Mouse (Mus musculus) hindbrain, embryonic 15.5 days (tissue): Measurements from ENCODE around the gene Actn4. TPM values are rescaled to one million over a fixed set of nuclear protein-coding genes. Genes with fewer than 3 reads are reported as not detected.

Experiments used
- ATAC-seq: fragments of 200-750 bp; cut with Nextera tagmentation; 2 replicates; pipeline ENCODE4 v1.8.0; 2017; ENCODE audit warnings: low read depth, moderate number of reproducible peaks, moderate TSS enrichment; ENCODE audit not compliant: low FRiP score
- H3K27ac ChIP-seq: fragments of 300-500 bp; sonication (generic); replicated peaks from 2 replicates; pipeline ENCODE4 v1.5.1; 2015; ENCODE audit warnings: mild to moderate bottlenecking, inconsistent platforms
- H3K27me3 ChIP-seq: fragments of 300-500 bp; sonication (generic); 2 replicates; pipeline ENCODE4 v1.6.1; 2015; ENCODE audit warnings: control low read depth, inconsistent platforms
- H3K36me3 ChIP-seq: fragments of 300-500 bp; sonication (generic); 2 replicates; pipeline ENCODE4 v1.6.1; 2015; ENCODE audit warnings: control low read depth, inconsistent platforms
- H3K4me1 ChIP-seq: fragments of 300-500 bp; sonication (generic); replicated peaks from 2 replicates; pipeline ENCODE4 v1.6.1; 2015; ENCODE audit warnings: control low read depth, inconsistent platforms
- H3K4me2 ChIP-seq: fragments of 300-500 bp; sonication (generic); 2 replicates; pipeline ENCODE4 v1.6.1; 2015; ENCODE audit warnings: moderate library complexity, mild to moderate bottlenecking, inconsistent platforms
- H3K4me3 ChIP-seq: fragments of 300-500 bp; sonication (generic); 2 replicates; pipeline ENCODE4 v1.5.1; 2015; ENCODE audit warnings: mild to moderate bottlenecking, inconsistent platforms
- H3K9ac ChIP-seq: fragments of 300-500 bp; sonication (generic); 2 replicates; pipeline ENCODE4 v1.6.1; 2015; ENCODE audit warnings: inconsistent platforms
- H3K9me3 ChIP-seq: fragments of 300-500 bp; sonication (generic); 2 replicates; pipeline ENCODE4 v1.6.1; 2016; ENCODE audit warnings: control low read depth, inconsistent platforms
- WGBS: fragments of 180-500 bp; shearing (Covaris S2); methylation state at CpG from one replicate; pipeline ENCODE4 v1.1.7; 2015; 5-methylcytosine and 5-hydroxymethylcytosine counted together
- polyA plus RNA-seq: library from polyadenylated mRNA; unstranded; fragments of >200 nt; fragmentation: Nextera tagmentation; extraction: Ambion mirVana; gene quantifications from 2 replicates; pipeline ENCODE4 v1.2.1, GENCODE M21; 2015

Gene Actn4
- polyA plus RNA-seq, 1 experiment from 2014 or later, result 154 TPM

DNA sequence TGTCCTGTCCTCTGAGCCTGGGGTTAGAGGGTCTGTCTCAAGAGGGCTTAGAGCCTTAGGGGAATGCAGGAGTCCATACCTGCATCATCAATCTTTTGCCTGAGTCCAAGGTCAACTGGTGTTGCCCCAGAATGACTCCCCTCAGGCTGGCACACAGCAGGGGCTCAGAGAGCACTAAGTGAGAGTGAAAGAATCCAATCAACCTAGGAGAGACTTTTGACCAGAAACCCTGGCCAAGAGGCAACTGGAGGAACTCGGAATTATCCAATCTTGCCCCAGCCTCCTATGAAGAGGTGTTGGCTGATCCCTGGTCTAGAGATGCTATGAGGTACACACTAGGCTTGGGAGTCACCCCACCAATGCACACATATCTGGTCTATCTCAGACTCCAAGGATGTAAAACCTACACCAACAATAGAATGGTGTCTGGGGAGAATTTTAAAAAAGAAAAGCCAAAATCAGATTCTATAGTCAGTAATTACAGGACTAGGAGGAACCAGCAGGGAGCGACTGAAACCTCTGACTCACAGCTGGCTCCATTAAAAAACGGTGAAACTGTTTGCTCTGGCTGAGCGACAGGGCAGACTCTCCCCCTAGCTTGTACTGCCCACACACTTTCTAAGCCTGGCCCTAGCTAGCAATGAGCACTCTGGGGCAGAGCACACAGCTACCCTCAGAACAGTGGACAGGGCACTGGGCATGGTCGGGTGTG is 31.7 kb downstream of the Actn4 start:
- Histone ChIP-seq H3K27me3 (no peaks in the 10 kb centered on the region), H3K36me3 (no peaks in the 10 kb centered on the region), H3K27ac (no peak overlapping the region), H3K4me3 (no peak overlapping the region), H3K9ac (no peak overlapping the region), H3K4me1 (peaks cover 8% of the 10 kb centered on the region), H3K4me2 (no peak overlapping the region), H3K9me3 (no peaks in the 10 kb centered on the region)
- 63% methylated on average over 5 of the region's 5 CpGs for WGBS
- ATAC-seq, result no peak; the same call in 1 of the 2 replicates

- Histone ChIP-seq H3K4me3 (no peak overlapping the region), H3K4me1 (peaks cover 19% of the 10 kb centered on the region), H3K27me3 (no peaks in the 10 kb centered on the region), H3K27ac (no peak overlapping the region), H3K4me2 (no peak overlapping the region), H3K9me3 (no peaks in the 10 kb centered on the region), H3K36me3 (no peaks in the 10 kb centered on the region), H3K9ac (no peak overlapping the region)
- ATAC-seq, result no peak
- 59% methylated on average over 3 of the region's 3 CpGs for WGBS
These were observed 32.8 kb downstream of the Actn4 start for GRCm38 (mm10) chr7:28929381-28929780.

DNA sequence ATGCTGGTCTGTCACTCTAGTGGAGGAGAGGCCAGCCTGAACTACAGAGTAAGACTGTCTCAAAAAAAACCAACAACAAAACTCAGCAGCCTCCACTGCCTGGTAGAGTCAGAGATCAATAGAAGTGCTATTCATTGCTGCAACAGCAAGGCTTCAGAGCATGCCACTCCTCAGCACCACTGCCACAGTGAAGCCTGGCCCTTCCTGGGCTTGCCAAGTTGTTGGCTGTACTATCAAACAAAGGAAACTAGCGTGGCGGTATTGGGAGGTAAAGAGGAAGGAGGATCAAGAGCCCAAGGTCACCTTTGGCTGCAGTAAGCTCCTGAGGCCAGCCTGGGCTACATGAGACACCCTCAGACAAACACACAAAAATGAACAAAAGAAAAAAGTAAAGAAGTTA is 36.0 kb downstream of the Actn4 start:
- no peaks in the 10 kb centered on the region for H3K9me3 ChIP-seq
- H3K4me2 ChIP-seq, result no peak overlapping the region
- WGBS, result 56% methylated on average over 2 of the region's 2 CpGs
- H3K36me3 ChIP-seq, result no peaks in the 10 kb centered on the region
- H3K27ac ChIP-seq, result peak overlapping the region; percentile 28; the same call in 1 of the 2 replicates
- H3K27me3 ChIP-seq, result no peaks in the 10 kb centered on the region
- H3K4me3 ChIP-seq, result no peak overlapping the region
- H3K4me1 ChIP-seq, result peaks cover 44% of the 10 kb centered on the region
- ATAC-seq, result no peak
- no peak overlapping the region for H3K9ac ChIP-seq

GRCm38 (mm10) chr7:28925317-28925716 is 36.8 kb downstream of the Actn4 start:
- WGBS, result 48% methylated on average over 9 of the region's 9 CpGs
- Histone ChIP-seq H3K9ac (no peak overlapping the region), H3K4me1 (peaks cover 46% of the 10 kb centered on the region)

GRCm38 (mm10) chr7:28924802-28925201 is 37.3 kb downstream of the Actn4 start:
- no peak overlapping the region for H3K9ac ChIP-seq
- WGBS, result 90% methylated on average over 3 of the region's 3 CpGs
- ATAC-seq, result no peak

More at GRCm38 (mm10) chr7:28925317-28925716, 36.8 kb downstream of the Actn4 start:
- Histone ChIP-seq H3K27ac (no peak overlapping the region), H3K4me2 (no peak overlapping the region), H3K4me3 (no peak overlapping the region), H3K9me3 (no peaks in the 10 kb centered on the region), H3K36me3 (no peaks in the 10 kb centered on the region), H3K27me3 (no peaks in the 10 kb centered on the region)
- ATAC-seq, result no peak

GRCm38 (mm10) chr7:28923865-28924291 is 38.3 kb downstream of the Actn4 start:
- Histone ChIP-seq H3K4me2 (no peak overlapping the region), H3K4me3 (no peak overlapping the region), H3K36me3 (0 out of 2 replicates have a peak, but pooled peaks cover under 1% of the 10 kb centered on the region), H3K27ac (peak overlapping the region; percentile 65), H3K9me3 (no peaks in the 10 kb centered on the region), H3K4me1 (peaks cover 59% of the 10 kb centered on the region), H3K27me3 (no peaks in the 10 kb centered on the region), H3K9ac (no peak overlapping the region)
- WGBS, result 8% methylated on average over 4 of the region's 4 CpGs
- no peak for ATAC-seq

More at GRCm38 (mm10) chr7:28924802-28925201, 37.3 kb downstream of the Actn4 start:
- 0 out of 2 replicates have a peak overlapping the region, but pooled peaks have one; percentile 3 for H3K27ac ChIP-seq
- no peaks in the 10 kb centered on the region for H3K36me3 ChIP-seq
- H3K4me3 ChIP-seq, result no peak overlapping the region
- no peak overlapping the region for H3K4me2 ChIP-seq
- no peaks in the 10 kb centered on the region for H3K9me3 ChIP-seq
- H3K4me1 ChIP-seq, result peaks cover 50% of the 10 kb centered on the region
- no peaks in the 10 kb centered on the region for H3K27me3 ChIP-seq

- Histone ChIP-seq H3K9me3 (no peaks in the 10 kb centered on the region), H3K9ac (no peak overlapping the region), H3K27me3 (no peaks in the 10 kb centered on the region), H3K4me2 (no peak overlapping the region), H3K27ac (0 out of 2 replicates have a peak overlapping the region, but pooled peaks have one; percentile 65), H3K36me3 (0 out of 2 replicates have a peak, but pooled peaks cover 10% of the 10 kb centered on the region), H3K4me1 (peaks cover 71% of the 10 kb centered on the region), H3K4me3 (no peak overlapping the region)
- 45% methylated on average over 4 of the region's 4 CpGs for WGBS
- ATAC-seq, result no peak
These were observed 39.5 kb downstream of the Actn4 start for GRCm38 (mm10) chr7:28922606-28923005.

DNA sequence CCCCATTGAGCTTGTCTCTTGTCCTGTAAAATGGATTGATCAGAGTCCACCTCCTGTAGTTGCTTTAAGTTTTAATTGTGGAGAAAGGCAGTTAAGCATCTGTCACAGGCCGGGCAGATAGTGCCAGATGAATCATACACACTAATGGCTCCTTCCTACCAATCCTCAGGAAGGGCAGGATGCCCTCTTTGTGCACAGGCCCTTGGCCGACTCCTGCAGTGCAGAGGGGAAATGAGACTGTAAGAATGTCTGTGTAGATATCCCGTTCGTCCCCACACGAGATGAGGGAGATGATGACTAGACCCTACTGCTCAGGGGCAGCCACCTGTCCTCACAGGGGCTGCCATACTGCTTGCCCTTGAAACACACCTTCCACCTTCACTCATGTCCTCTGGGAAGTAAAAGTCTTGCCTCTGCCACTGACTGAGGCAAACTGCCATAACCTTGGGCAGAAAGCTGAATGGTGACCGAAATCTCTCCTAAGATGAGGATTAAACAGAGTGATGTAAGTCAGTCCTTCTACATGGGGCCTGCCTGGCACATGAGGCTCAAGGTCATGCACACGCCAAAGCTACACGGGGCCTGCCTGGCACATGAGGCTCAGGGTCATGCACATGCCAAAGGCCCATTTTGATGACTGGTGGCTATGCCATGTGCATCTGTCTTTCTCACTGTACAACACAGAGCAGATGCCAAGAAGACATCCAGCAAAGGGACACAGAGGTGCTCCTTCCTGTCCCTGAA is 40.2 kb downstream of the Actn4 start:
- 81% methylated on average over 8 of the region's 8 CpGs for WGBS
- no peaks in the 10 kb centered on the region for H3K27me3 ChIP-seq
- H3K27ac ChIP-seq, result peak overlapping the region; percentile 22

DNA sequence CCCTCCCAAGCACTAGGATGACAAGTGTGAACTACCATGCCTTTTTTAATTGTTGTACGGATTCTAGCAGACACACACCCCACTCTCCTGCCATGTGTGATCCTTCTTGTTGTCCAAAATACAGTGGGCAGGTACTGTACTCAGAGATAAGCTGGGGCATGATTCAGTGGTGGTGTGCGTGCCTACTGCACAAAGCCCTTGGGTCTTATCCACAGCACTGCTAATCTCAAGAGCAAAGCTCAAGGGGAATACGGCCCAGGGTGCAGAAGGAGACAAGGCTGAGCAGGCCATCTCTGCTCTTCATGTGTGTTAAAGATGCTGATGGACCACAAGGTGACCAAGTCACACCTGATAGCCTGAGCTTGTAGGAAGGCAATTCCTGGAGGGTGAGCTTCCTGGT is 41.0 kb downstream of the Actn4 start:
- Histone ChIP-seq H3K4me3 (no peak overlapping the region), H3K36me3 (peaks cover 16% of the 10 kb centered on the region; the same call in 1 of the 2 replicates), H3K27ac (no peak overlapping the region), H3K4me1 (peaks cover 77% of the 10 kb centered on the region), H3K9ac (no peak overlapping the region), H3K9me3 (no peaks in the 10 kb centered on the region), H3K4me2 (no peak overlapping the region), H3K27me3 (no peaks in the 10 kb centered on the region)
- 88% methylated on average over 3 of the region's 3 CpGs for WGBS
- ATAC-seq, result no peak

More for the DNA sequence above, 40.2 kb downstream of the Actn4 start:
- ATAC-seq, result no peak; the same call in 1 of the 2 replicates
- no peak overlapping the region for H3K4me2 ChIP-seq
- 0 out of 2 replicates have a peak, but pooled peaks cover 10% of the 10 kb centered on the region for H3K36me3 ChIP-seq
- H3K4me1 ChIP-seq, result peaks cover 77% of the 10 kb centered on the region
- no peaks in the 10 kb centered on the region for H3K9me3 ChIP-seq
- no peak overlapping the region for H3K4me3 ChIP-seq
- no peak overlapping the region for H3K9ac ChIP-seq

GRCm38 (mm10) chr7:28919815-28920214 is 42.3 kb downstream of the Actn4 start:
- H3K27me3 ChIP-seq, result no peaks in the 10 kb centered on the region
- H3K4me2 ChIP-seq, result no peak overlapping the region
- H3K4me3 ChIP-seq, result no peak overlapping the region
- peaks cover 29% of the 10 kb centered on the region for H3K36me3 ChIP-seq
- peak overlapping the region; percentile 60 for H3K27ac ChIP-seq
- peaks cover 69% of the 10 kb centered on the region for H3K4me1 ChIP-seq
- no peaks in the 10 kb centered on the region for H3K9me3 ChIP-seq
- 36% methylated on average over 6 of the region's 6 CpGs for WGBS
- H3K9ac ChIP-seq, result no peak overlapping the region
- ATAC-seq, result peak; percentile 63

DNA sequence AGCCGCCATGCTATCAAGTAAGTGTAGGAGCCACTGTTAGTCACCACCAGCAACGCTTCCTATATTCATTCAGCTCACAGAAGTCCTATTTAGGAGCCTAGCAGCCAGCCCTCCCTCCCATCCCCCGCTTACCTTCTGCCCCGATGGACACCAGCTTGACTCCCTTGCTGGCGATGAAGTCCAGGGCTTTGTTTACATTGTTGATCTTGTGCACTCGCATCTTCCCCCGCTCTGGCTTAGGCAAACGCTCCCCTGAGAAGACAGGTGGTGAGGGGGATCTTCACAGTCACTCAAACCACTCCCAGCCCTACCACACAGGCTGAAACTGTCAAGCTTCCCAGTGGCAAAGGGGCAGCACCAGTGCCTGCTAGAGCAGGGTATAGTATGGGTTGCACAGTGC is 43.6 kb downstream of the Actn4 start:
- peaks cover 40% of the 10 kb centered on the region for H3K36me3 ChIP-seq
- H3K9ac ChIP-seq, result no peak overlapping the region
- no peak for ATAC-seq
- H3K9me3 ChIP-seq, result no peaks in the 10 kb centered on the region
- H3K27ac ChIP-seq, result 0 out of 2 replicates have a peak overlapping the region, but pooled peaks have one; percentile 30
- H3K4me1 ChIP-seq, result peaks cover 56% of the 10 kb centered on the region
- H3K4me2 ChIP-seq, result no peak overlapping the region
- no peak overlapping the region for H3K4me3 ChIP-seq
- no peaks in the 10 kb centered on the region for H3K27me3 ChIP-seq
- WGBS, result 80% methylated on average over 8 of the region's 8 CpGs
